Mouse (Mus musculus) MEL (cell line): ENCODE measurements around the gene Arhgef15. TPM values are rescaled to one million over a fixed set of nuclear protein-coding genes. Genes with fewer than 3 reads are reported as not detected.

Experiments
- DNase-seq: peaks from one replicate; pipeline ENCODE4 v3.0.0; 2011; ENCODE audit warnings: low read depth, low spot score
- H3K27ac ChIP-seq: 2 replicates; pipeline ENCODE4 v1.5.1; 2012; ENCODE audit warnings: low read depth, mild to moderate bottlenecking, control low read depth, low read length, moderate library complexity; ENCODE audit not compliant: control insufficient read depth
- H3K27me3 ChIP-seq, 2 experiments: fragments of 150-350 bp in 1 of 2; sonication (generic) in 1 of 2; 2 replicates each; pipeline ENCODE4 v1.6.1; 2012; ENCODE audit warnings: low read length in 2 of 2, mild to moderate bottlenecking in 2 of 2, improper control_type of control experiment in 1 of 2, moderate library complexity in 1 of 2; ENCODE audit not compliant: insufficient read depth in 2 of 2, control insufficient read depth in 1 of 2
- H3K36me3 ChIP-seq, 2 experiments: 2 replicates each; pipeline ENCODE4 v1.6.1; 2012 to 2014; ENCODE audit warnings: low read length in 2 of 2, improper control_type of control experiment in 1 of 2, inconsistent platforms in 1 of 2, mild to moderate bottlenecking in 1 of 2; ENCODE audit not compliant: insufficient read depth in 2 of 2, control insufficient read depth in 1 of 2
- H3K4me1 ChIP-seq, 2 experiments: fragments of 150-350 bp in 1 of 2; sonication (generic) in 1 of 2; 2 replicates each; pipeline ENCODE4 v1.6.1; 2012; ENCODE audit warnings: low read length in 2 of 2, improper control_type of control experiment in 1 of 2, mild to moderate bottlenecking in 1 of 2; ENCODE audit not compliant: insufficient read depth in 2 of 2, control insufficient read depth in 1 of 2
- H3K4me3 ChIP-seq, 2 experiments: fragments of 150-350 bp in 1 of 2; sonication (generic) in 1 of 2; 2 replicates each; pipeline ENCODE4 v1.5.1; 2012; ENCODE audit warnings: low read depth in 2 of 2, low read length in 2 of 2, mild to moderate bottlenecking in 2 of 2, moderate library complexity in 2 of 2, control low read depth in 1 of 2, improper control_type of control experiment in 1 of 2; ENCODE audit not compliant: control insufficient read depth in 1 of 2, insufficient read depth in 1 of 2
- H3K79me2 ChIP-seq: 2 replicates; pipeline ENCODE4 v1.6.1; 2012; ENCODE audit warnings: mild to moderate bottlenecking, low read length, moderate library complexity; ENCODE audit not compliant: control insufficient read depth, poor library complexity, insufficient read depth
- H3K9ac ChIP-seq: 2 replicates; pipeline ENCODE4 v1.6.1; 2012; ENCODE audit warnings: low read depth, mild to moderate bottlenecking, control low read depth, low read length, moderate library complexity; ENCODE audit not compliant: control insufficient read depth, poor library complexity, severe bottlenecking
- H3K9me3 ChIP-seq: fragments of 150-350 bp; sonication (generic); replicated peaks from 2 replicates; pipeline ENCODE4 v1.6.1; 2012; ENCODE audit warnings: mild to moderate bottlenecking, low read length, improper control_type of control experiment, moderate library complexity; ENCODE audit not compliant: insufficient read depth
- CHD2 ChIP-seq: IDR thresholded peaks from 2 replicates; pipeline ENCODE4 v1.6.1; 2011; ENCODE audit warnings: low read length, improper control_type of control experiment
- ETS1 ChIP-seq: IDR thresholded peaks from 2 replicates; pipeline ENCODE4 v1.6.1; 2012; ENCODE audit warnings: low read depth, mild to moderate bottlenecking, inconsistent platforms, low read length, improper control_type of control experiment, moderate library complexity
- GATA1 ChIP-seq: IDR thresholded peaks from 2 replicates; pipeline ENCODE4 v1.6.1; 2011; ENCODE audit warnings: low read depth, low read length, improper control_type of control experiment
- NELFE ChIP-seq: IDR thresholded peaks from 2 replicates; pipeline ENCODE4 v1.6.1; 2011; ENCODE audit warnings: low read depth, low read length, improper control_type of control experiment
- NRF1 ChIP-seq: IDR thresholded peaks from 2 replicates; pipeline ENCODE4 v1.6.1; 2014; ENCODE audit warnings: low read depth, mild to moderate bottlenecking, inconsistent platforms, low read length, improper control_type of control experiment, moderate library complexity; ENCODE audit not compliant: poor library complexity, insufficient read depth, severe bottlenecking
- POLR2A ChIP-seq, 2 experiments: IDR thresholded peaks; 2 replicates each; pipeline ENCODE4 v1.6.1; 2011 to 2012; ENCODE audit warnings: low read length in 2 of 2, mild to moderate bottlenecking in 2 of 2, control low read depth in 1 of 2, improper control_type of control experiment in 1 of 2, low read depth in 1 of 2, moderate library complexity in 1 of 2; ENCODE audit not compliant: control insufficient read depth in 1 of 2, insufficient read depth in 1 of 2, poor library complexity in 1 of 2
- POLR2AphosphoS2 ChIP-seq: IDR thresholded peaks from 2 replicates; pipeline ENCODE4 v1.6.1; 2011; ENCODE audit warnings: low read length, improper control_type of control experiment
- POLR2AphosphoS5 ChIP-seq: IDR thresholded peaks from 2 replicates; pipeline ENCODE4 v1.6.1; 2012; ENCODE audit warnings: low read depth, borderline replicate concordance, mild to moderate bottlenecking, inconsistent platforms, low read length, moderate library complexity, mixed read lengths
- SMC3 ChIP-seq: IDR thresholded peaks from 2 replicates; pipeline ENCODE4 v1.6.1; 2011; ENCODE audit warnings: low read depth, low read length, improper control_type of control experiment
- TCF12 ChIP-seq: IDR thresholded peaks from 2 replicates; pipeline ENCODE4 v1.6.1; 2014; ENCODE audit warnings: low read depth, mild to moderate bottlenecking, inconsistent platforms, low read length, improper control_type of control experiment, moderate library complexity
- ZMIZ1 ChIP-seq: IDR thresholded peaks from 2 replicates; pipeline ENCODE4 v1.6.1; 2012; ENCODE audit warnings: low read depth, mild to moderate bottlenecking, inconsistent platforms, low read length, improper control_type of control experiment, moderate library complexity
- polyA plus RNA-seq, 2 experiments: library from polyadenylated mRNA; stranded (reverse) in 1 of 2; unstranded in 1 of 2; fragments of >175 nt in 1 of 2; fragments of >200 nt in 1 of 2; gene quantifications; 2 replicates each; pipeline versions ENCODE4 v1.2.1 to v1.2.4; 2012; ENCODE audit warnings: low replicate concordance in 2 of 2, low read depth in 1 of 2; ENCODE audit not compliant: insufficient read length in 2 of 2, insufficient read depth in 1 of 2, missing spikeins in 1 of 2
- total RNA-seq: library from RNA; depleted of rRNA; stranded (reverse); fragments of 300-350 nt; gene quantifications from 2 replicates; pipeline ENCODE4 v1.2.3, GENCODE M21; 2012

Arhgef15 gene
- total and polyA plus RNA-seq, 3 experiments = 0.23 to 0.74 TPM; not detected in 1

DNA sequence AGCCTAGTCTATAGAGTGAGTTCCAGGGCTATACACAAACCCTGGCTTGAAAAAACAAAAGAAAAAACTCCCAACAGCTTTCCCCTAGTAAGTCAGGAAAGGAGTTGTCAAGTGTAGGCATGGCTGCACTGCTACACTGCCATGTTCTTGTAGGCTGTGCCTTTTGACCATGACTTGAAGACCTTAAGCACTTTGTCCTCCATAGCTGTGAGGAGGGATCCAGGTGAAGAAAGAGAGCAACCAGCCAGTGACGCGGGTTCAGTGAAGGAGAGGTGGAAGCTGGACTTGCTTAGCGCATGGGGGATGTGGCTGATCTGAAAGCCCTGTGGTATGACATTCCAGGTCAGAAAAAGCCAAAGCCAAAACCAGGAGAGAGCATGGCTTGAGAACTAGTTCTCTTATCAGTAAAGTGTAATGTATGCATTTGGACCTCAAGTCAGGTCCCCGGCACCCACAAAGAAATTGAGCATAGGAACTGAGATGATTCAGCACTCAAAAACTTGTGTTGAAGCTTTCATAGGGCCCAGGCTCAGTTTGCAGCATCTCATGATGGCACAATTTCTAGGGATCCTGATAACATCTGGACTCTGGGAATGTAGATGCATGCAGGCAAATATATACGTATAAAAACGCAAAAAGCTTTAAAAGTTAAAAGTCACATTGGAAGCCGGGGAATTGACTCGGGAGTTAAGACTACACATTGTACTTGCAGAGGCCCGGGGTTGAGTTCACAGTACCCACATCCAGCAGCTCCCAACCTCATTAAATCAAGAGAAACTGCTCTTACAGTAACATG, 51.4 kb downstream of the Arhgef15 start:
- H3K36me3 ChIP-seq = peaks cover 25 to 28% of the 10 kb centered on the region in 2 experiments
- no peaks in the 10 kb centered on the region for H3K27me3 ChIP-seq
- peak overlapping the region; percentile 3 for H3K27ac ChIP-seq
- no peak overlapping the region for H3K9ac ChIP-seq
- no peaks in the 10 kb centered on the region for H3K9me3 ChIP-seq
- H3K4me3 ChIP-seq = no peak overlapping the region
- H3K79me2 ChIP-seq = peaks cover 22% of the 10 kb centered on the region
- H3K4me1 ChIP-seq = peaks cover 0 to 28% of the 10 kb centered on the region in 2 experiments; a peak in 2 of 4 replicates
- peak; percentile 75 for DNase-seq
- TF ChIP-seq TCF12 = no peak
- TF ChIP-seq GATA1 = peak; percentile 18; the same call in 1 of the 2 replicates
- peak; percentile 14 to 40; a peak in 3 of 4 replicates for TF ChIP-seq POLR2A (IDR thresholded peaks at IDR 0.05; ENCODE audit: control insufficient read depth in 1 of 2, insufficient read depth in 1 of 2, low read depth in 1 of 2, low read length in 2 of 2, poor library complexity in 1 of 2)
- peak; percentile 46; the same call in 1 of the 2 replicates for TF ChIP-seq CHD2
- peak; percentile 51 for TF ChIP-seq NELFE
- peak; percentile 92 for TF ChIP-seq POLR2AphosphoS2
- peak; percentile 96 for TF ChIP-seq ZMIZ1
- TF ChIP-seq NRF1 = no peak
- peak; percentile 34; the same call in 1 of the 2 replicates for TF ChIP-seq SMC3

DNA sequence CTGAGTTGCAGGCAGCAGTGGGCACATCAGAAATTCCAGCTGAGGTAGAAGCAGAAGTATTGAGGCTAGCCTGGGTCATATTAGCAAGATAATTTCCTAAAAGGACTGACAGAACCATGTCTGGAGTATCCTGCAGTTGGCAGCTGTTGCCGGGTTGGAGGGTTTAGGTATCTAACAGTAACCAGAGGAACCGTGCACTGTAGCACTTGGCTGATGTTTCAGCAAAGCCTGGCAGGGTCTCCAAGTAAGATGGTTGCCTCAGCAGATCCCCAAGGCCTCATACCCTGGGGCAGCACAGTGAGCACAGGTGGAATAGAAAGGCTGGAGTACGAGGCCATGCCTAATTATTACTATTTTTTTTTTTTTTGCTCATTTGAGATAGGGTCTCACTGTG, 52.1 kb downstream of the Arhgef15 start:
- H3K9ac ChIP-seq = no peak overlapping the region; the same call in 1 of the 2 replicates
- peaks cover 25 to 28% of the 10 kb centered on the region in 2 experiments for H3K36me3 ChIP-seq
- DNase-seq = peak; percentile 52
- H3K4me3 ChIP-seq = no peak overlapping the region
- TF ChIP-seq POLR2AphosphoS2 (peak; percentile 17; the same call in 1 of the 2 replicates), POLR2A (IDR thresholded peaks at IDR 0.05; ENCODE audit: control insufficient read depth in 1 of 2, insufficient read depth in 1 of 2, low read depth in 1 of 2, low read length in 2 of 2, poor library complexity in 1 of 2) (peak in 1 of 2 experiments; percentile 55; a peak in 2 of 4 replicates), ETS1 (no peak), POLR2AphosphoS5 (peak; percentile 17; the same call in 1 of the 2 replicates)
- peak overlapping the region; percentile 5; the same call in 1 of the 2 replicates for H3K27ac ChIP-seq
- H3K9me3 ChIP-seq = no peaks in the 10 kb centered on the region
- H3K79me2 ChIP-seq = peaks cover 22% of the 10 kb centered on the region
- no peaks in the 10 kb centered on the region for H3K27me3 ChIP-seq
- H3K4me1 ChIP-seq = peaks cover 0 to 29% of the 10 kb centered on the region in 2 experiments; a peak in 2 of 4 replicates
